Mouse (Mus musculus): Measurements from ENCODE around the gene 2010111I01Rik.

DNA sequence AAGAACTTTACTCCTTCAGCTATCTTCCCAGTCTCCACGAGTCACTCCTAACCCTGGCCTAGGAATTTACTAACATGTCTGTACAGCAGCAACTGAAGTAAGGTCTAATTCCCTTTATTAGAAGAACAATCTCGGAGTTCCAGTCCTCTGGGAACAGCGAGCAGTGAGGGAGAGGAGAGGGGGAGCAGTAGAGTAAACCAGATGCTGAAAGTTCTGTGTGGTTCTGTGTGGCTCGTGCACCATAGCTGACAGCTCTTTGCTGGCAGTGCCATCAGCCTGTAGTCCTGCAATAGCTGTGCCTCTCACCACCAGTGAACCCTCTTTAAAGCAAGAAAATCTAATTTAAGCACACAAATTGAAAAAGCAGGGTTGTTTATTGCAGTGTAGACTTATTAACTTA, 324.5 kb downstream of the 2010111I01Rik start:
- TF ChIP-seq CTCF (IDR thresholded peaks at IDR 0.05; ENCODE audit: control insufficient read depth, insufficient read depth, insufficient replicate concordance, low read depth, low read length), result no peak
- no peak for TF ChIP-seq POLR2A (IDR thresholded peaks at IDR 0.05; ENCODE audit: control insufficient read depth, low read depth, low read length)
